Mouse (Mus musculus) T-cell, adult 2 months (primary cell): ENCODE measurements at regions not wholly inside any gene's neighbourhood (a gene's known extent, or its start where the extent isn't known, plus 50 kb on each side); places are given as distances from the start of the nearest gene placed in this dataset.

Experiments used
- DNase-seq: peaks from one replicate; pipeline ENCODE4 v3.0.0; 2022; ENCODE audit warnings: low spot score

GRCm38 (mm10) chr3:50887002-50887401, 337.2 kb upstream of the Noct start:
- peak; percentile 19 for DNase-seq

- DNase-seq: no peak
These were observed 335.6 kb upstream of the Noct start for GRCm38 (mm10) chr3:50888571-50889210.

DNA sequence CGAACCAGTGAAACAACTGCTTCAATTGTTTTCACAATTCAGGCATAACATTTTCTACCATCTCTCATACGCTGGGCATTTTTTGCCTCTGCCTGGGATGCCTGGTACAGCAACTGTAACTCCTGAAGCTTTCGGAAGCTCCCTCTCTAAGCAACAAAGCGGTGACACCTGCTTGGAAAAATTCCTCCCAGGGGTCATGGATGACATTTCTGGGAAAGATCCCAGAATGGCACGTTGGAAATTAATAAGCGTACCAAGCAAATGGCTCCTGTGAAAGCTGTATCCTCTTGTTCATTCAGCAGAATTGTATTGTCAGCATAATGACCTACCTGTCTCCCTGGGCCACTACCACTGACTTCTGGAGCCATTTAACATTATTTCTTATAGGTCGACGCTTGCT, 333.7 kb upstream of the Noct start:
- DNase-seq: no peak

DNA sequence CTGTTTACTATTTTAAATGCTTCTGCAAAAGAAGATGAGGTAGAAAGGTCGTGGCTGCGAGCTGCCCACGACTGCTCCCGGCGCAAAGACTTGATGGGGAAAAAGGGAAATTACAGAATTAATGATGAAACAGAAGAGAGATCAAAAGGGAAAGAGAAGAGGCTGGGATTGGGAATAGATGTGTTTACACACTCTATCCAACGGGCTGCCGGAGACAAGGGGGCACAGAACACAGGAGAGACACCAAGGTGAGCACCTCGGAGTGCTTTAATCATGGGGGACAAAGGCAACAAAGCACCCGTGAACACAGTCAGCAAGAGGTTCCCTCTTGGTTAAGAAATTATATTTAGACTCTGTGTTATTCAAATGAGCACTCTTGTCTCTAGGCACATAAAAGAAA, 326.1 kb upstream of the Noct start:
- DNase-seq: no peak

GRCm38 (mm10) chr3:50899830-50900350, 324.4 kb upstream of the Noct start:
- no peak for DNase-seq

DNA sequence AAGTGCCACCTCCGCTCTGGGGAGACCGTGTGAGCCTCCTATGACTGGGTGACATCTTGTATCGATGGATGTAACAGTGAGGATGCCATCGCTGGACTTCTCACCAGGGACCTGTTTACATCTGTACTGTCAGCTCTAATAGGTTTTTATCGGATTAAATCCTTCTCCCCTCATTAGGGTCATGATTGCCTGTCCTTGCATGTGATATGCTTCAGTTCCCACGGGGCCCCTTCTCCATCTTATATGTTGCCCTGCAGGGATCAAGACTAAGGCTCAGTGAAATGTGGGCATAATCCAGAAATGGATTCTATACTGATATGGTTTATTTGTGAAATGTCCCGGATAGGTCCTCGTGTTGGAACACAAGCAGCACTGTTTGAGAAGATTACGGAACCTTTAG, 323.7 kb upstream of the Noct start:
- no peak for DNase-seq

DNA sequence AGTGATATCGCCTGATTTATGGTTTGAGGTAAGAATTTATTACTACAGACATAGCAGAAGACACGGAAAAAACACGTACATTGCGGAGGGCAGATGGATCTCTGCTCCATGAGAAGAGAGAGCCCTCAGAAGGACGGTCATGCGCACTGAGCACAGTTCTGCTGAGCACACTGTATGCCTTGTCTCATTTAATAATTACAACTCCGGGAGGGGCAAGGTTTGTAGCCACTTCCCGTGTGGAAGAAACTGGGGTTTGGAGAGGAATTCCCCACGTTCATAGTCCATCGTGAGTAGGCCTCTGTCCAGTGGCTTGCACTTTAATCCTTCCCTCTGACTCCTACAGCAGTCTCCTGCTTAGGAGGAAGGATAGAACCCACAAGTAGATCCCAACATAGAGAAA, 322.9 kb upstream of the Noct start:
- no peak for DNase-seq

DNA sequence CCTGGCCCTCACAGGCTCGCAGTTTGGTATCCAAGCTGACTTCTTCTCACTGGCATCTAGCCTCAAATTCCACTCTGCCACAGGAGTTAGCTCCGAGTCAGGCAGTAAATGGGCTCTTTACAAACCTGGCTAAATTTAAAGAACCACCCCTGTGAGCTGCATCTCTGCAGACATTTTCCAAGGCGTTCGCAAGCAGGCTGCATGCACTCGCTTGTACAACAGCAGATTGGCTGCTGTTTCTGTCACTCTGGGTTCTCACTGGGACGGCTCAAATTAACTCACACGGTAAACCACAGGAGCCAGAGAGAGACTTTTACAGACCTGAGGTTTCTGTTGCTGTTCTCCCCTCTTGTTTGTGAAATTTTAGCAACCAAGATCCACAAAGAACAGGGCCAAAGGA, 321.3 kb upstream of the Noct start:
- DNase-seq: no peak

- no peak for DNase-seq
These were observed 319.5 kb upstream of the Noct start for GRCm38 (mm10) chr3:50904716-50905116.

DNA sequence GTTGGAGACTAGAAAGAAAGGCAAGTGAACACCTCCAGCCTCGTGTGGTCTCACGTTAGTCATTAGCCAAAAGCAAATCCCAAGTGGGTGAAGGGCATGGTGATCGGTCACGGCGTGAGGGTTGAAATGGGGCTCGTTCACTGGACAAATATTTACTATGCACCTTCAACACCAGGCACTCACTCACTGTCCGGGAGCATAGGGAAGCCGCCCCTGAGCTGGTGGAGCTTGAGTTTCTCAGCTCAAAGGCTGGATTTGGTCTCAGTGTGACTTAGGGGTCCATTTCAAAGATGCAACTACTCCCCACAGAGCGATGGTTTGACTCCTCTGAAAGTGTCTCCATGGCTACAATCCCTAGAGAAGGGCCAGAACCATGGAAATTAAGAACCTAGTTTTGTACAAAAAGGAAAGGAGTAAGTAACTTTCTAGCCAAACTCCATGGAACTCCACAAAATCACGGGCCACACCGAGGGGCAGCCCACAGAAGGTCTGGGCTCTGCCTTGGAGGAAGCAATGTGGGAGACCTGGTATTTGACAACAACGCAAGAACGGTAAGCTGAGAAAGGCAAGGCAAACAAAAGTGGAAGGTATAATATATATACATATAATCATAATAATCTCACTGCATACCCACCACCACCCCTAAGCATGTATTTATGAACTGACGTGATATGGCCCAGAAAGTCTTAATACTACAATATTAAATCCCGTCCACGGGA, 318.8 kb upstream of the Noct start:
- DNase-seq: no peak

GRCm38 (mm10) chr3:50905993-50906831, 318.0 kb upstream of the Noct start:
- peak; percentile 80 for DNase-seq

GRCm38 (mm10) chr3:50912980-50913518, 311.2 kb upstream of the Noct start:
- DNase-seq: no peak

DNA sequence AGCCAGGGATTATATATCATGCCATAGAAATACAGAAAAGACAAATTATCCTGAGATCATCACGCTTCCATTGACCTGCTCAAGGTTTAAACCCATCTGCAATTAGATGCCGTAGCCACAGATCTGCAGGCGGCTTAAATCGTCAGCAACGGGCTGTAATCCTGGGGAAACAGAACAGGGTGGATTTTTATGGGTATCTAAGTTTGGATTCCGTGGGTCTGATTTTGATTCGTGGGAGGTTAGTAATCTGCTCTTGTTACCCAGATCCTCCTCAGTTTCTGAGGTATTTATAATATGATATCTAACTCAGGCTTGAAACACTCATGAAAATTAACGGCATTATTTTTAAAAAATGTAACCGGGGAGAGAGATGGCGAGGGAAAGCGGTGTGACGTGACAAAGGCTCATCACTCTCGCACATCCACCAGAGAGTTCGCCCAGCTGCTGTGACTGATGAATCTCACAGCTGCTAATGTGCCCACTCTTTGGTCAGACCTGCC, 309.3 kb upstream of the Noct start:
- DNase-seq: no peak

DNA sequence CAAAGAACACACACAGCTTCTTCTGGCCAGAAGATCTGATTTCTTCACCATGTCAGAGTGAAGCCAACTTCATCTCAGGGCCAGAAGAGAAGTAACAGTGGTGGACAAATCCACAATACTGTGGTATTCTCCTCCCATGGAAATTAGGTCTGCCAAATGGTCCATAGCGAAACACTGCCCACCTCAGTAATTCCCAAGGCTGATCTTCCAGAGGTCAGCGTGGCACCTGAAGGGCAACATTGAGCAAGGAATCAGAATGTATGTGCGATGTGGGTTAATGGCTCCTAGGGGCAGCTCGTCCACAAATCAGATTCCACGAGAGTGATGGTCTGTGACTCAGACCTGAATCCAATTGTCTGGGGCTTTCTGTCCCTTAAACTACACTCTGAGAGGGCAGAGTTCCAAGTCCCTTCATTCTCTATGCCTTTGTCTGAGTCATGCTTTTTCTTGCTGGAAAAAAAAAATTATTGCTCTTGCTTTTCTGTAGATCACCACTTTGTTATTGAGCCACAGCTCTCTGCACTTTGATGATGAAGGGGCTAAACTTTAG, 307.9 kb upstream of the Noct start:
- no peak for DNase-seq

DNA sequence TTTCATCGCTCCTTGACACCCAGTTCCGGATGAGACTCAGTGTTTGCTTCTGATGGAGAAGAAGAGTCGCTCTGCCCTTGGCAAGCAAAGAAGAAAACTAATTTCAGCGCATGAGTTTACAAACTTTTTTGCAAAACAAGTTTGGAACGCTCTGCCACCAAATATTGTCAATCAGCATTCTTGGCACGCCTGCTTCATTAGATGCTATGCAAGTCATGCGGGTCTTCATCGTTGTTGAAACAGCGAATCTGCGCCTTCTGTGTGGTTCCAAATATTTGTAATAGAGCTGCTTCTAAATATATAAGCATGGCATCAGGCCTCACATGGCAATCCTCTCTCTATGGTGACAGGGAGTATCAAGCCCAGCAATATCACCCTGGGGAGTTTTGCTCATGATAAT, 301.9 kb upstream of the Noct start:
- no peak for DNase-seq

GRCm38 (mm10) chr3:50922832-50923231, 301.4 kb upstream of the Noct start:
- DNase-seq: no peak

DNA sequence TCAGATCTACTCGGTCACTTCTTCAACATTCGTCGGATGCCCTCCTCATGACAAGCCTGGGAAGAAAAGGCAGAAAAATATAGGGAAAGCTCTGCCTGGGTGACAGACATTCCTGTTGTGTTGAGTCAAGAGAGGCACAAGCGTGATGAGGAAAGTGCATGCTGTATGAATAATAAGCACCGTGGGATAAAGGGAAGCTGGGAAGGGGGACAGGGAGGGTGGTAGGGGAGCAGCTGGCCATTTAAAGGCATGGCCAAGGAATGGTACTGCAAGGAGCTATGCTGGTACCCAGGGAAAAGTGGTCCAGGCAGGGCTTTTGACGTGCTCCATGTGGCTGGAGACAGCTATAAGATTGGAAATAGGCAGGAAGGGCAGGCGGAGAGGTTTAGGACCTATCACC, 300.9 kb upstream of the Noct start:
- no peak for DNase-seq

- DNase-seq: no peak
These were observed 296.9 kb upstream of the Noct start for GRCm38 (mm10) chr3:50927318-50927717.

- DNase-seq: no peak
These were observed 295.2 kb upstream of the Noct start for GRCm38 (mm10) chr3:50929013-50929412.

DNA sequence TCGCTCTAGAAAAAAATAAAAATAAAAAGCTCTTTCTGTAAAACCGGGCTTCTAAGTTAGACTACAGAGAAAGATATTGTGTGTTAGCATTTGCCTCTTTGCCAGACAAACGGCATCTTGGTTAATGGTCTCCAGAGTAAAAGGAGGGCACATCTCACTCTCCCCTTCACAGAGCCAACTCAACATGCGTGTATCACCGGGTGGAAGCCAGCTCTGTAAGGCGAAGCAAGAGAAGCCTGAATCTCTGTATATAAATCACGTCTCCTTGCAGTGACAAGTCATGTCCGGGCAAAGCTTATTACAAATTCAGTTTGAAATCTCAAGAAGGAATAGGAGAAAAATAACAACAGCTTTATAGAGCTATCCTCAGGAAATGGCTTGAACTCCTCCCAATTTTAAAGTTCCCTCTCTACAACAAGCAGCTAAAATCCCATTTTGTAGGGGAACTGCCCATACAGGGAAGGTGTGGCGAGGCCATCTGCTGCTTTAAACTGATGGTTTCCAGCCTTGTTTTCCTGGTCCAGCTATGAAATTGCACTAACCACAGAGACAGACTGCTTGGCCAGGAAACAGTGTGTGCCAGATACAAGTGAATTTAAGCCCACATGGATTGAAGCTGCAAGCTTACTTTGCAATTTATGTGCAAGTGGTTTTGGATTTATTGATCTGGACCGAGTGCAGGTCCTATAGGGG, 291.7 kb upstream of the Noct start:
- DNase-seq: no peak

DNA sequence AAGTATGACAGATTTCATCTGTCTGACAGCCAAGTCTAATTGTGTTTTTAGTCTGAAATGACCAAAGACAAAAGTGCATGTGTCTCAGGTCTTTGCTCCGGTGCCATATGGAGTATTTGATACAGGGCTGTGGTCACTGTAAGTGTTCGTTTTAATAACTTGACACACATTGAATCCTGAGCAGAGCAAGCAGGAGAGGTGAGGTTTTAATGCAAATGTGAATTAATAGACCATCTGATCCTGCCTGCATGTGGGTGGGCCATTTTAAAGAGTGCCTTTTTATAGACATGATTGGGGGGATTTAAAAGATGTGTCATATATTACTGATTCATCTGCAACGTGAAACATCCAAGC, 291.2 kb upstream of the Noct start:
- no peak for DNase-seq

DNA sequence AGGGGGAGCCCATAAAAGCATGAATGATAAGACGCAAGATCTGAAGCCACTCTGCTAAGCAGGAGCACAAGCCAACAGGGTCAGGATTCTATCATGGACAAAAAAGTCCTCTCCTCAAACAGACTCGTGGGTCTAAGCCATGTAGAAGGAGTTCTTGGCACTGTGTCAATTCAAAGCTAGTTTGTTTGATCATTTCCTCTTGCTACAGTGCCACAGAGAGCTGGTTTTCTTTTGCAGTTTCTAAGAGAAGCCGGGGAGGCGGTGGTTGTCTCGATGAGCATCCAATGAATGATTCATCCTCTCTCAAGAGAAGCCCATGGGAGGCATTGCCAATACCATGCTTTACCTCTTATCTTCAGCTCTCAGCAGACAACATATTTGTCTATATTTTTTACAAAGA, 284.6 kb upstream of the Noct start:
- DNase-seq: no peak
